Mouse (Mus musculus) brain, embryonic 14.5 days (tissue): ENCODE measurements around the gene Dusp27.

ENCODE experiments used
- CTCF ChIP-seq: fragments of 200-500 bp; IDR thresholded peaks from 2 replicates; pipeline ENCODE4 v1.5.1; 2012; ENCODE audit warnings: inconsistent platforms, mild to moderate bottlenecking, moderate library complexity, borderline replicate concordance; ENCODE audit not compliant: insufficient read depth, insufficient read length; ENCODE audit errors: extremely low read depth
- POLR2A ChIP-seq: fragments of 200-500 bp; IDR thresholded peaks from 2 replicates; pipeline ENCODE4 v1.6.1; 2012; ENCODE audit warnings: mild to moderate bottlenecking, inconsistent platforms, borderline replicate concordance; ENCODE audit not compliant: poor library complexity, insufficient read depth, insufficient read length, severe bottlenecking; ENCODE audit errors: extremely low read depth

- TF ChIP-seq POLR2A (no peak), CTCF (no peak)
Measured at GRCm38 (mm10) chr1:166132367-166132766, 4.6 kb upstream of the Dusp27 start.
